Mouse (Mus musculus) olfactory bulb, adult 2 months (tissue): ENCODE results near the gene Nptx2. TPM values are rescaled to one million over a fixed set of nuclear protein-coding genes. Genes with fewer than 3 reads are reported as not detected.

Experiments used
- H3K27ac ChIP-seq: fragments of 200-500 bp; 2 replicates; pipeline ENCODE4 v1.5.1; 2012; ENCODE audit warnings: low read depth, low read length; ENCODE audit not compliant: insufficient read depth
- H3K4me1 ChIP-seq: fragments of 200-500 bp; 2 replicates; pipeline ENCODE4 v1.6.1; 2012; ENCODE audit warnings: low read length; ENCODE audit not compliant: control insufficient read depth, insufficient read depth
- H3K4me3 ChIP-seq: fragments of 200-500 bp; 2 replicates; pipeline ENCODE4 v1.5.1; 2012; ENCODE audit warnings: mild to moderate bottlenecking, low read depth, low read length, moderate library complexity; ENCODE audit not compliant: insufficient read depth
- CTCF ChIP-seq: fragments of 200-500 bp; IDR thresholded peaks from 2 replicates; pipeline ENCODE4 v1.5.1; 2012; ENCODE audit warnings: low read depth, mild to moderate bottlenecking, low read length, moderate library complexity; ENCODE audit not compliant: insufficient read depth
- POLR2A ChIP-seq: fragments of 200-500 bp; IDR thresholded peaks from 2 replicates; pipeline ENCODE4 v1.6.1; 2012; ENCODE audit warnings: mild to moderate bottlenecking, low read depth, low read length, moderate library complexity; ENCODE audit not compliant: insufficient read depth
- WGBS: fragments of 180-500 bp; shearing (Covaris S2); methylation state at CpG from one replicate; pipeline ENCODE4 v1.1.7; 2018; 5-methylcytosine and 5-hydroxymethylcytosine counted together
- polyA plus RNA-seq: library from polyadenylated mRNA; stranded (reverse); fragments of >200 nt; gene quantifications from 2 replicates; pipeline ENCODE4 v1.2.4, GENCODE M21; 2012; ENCODE audit warnings: low replicate concordance; ENCODE audit not compliant: missing spikeins, insufficient read depth, insufficient read length

Nptx2 gene
- polyA plus RNA-seq, 1 experiment = not detected

- whole genome bisulfite sequencing = 19% methylated on average over 10 of the region's 10 CpGs
- no peak overlapping the region for H3K27ac ChIP-seq
Measured at GRCm38 (mm10) chr5:144556710-144557109, 11.0 kb downstream of the Nptx2 start.

GRCm38 (mm10) chr5:144557363-144557762, 11.7 kb downstream of the Nptx2 start:
- no peak for TF ChIP-seq CTCF
- no peak for TF ChIP-seq POLR2A
- no peak overlapping the region for H3K27ac ChIP-seq
- H3K4me1 ChIP-seq = peaks cover 17% of the 10 kb centered on the region
- H3K4me3 ChIP-seq = no peak overlapping the region
- WGBS = 52% methylated on average over 8 of the region's 8 CpGs

More at GRCm38 (mm10) chr5:144556710-144557109, 11.0 kb downstream of the Nptx2 start:
- no peak for TF ChIP-seq POLR2A
- TF ChIP-seq CTCF = no peak
- peaks cover 17% of the 10 kb centered on the region for H3K4me1 ChIP-seq
- H3K4me3 ChIP-seq = no peak overlapping the region

GRCm38 (mm10) chr5:144558481-144558880, 12.8 kb downstream of the Nptx2 start:
- Histone ChIP-seq H3K27ac (no peak overlapping the region), H3K4me3 (no peak overlapping the region), H3K4me1 (peaks cover 15% of the 10 kb centered on the region)
- TF ChIP-seq CTCF (no peak), POLR2A (no peak)

GRCm38 (mm10) chr5:144565739-144566138, 20.0 kb downstream of the Nptx2 start:
- TF ChIP-seq CTCF = no peak
- no peak for TF ChIP-seq POLR2A
- Histone ChIP-seq H3K4me3 (no peak overlapping the region), H3K27ac (no peak overlapping the region), H3K4me1 (peaks cover 4% of the 10 kb centered on the region; the same call in 1 of the 2 replicates)
- WGBS = 36% methylated on average over 4 of the region's 4 CpGs

GRCm38 (mm10) chr5:144585100-144585499, 39.4 kb downstream of the Nptx2 start:
- H3K4me1 ChIP-seq = no peaks in the 10 kb centered on the region
- no peak for TF ChIP-seq CTCF
- TF ChIP-seq POLR2A = no peak
- no peak overlapping the region for H3K27ac ChIP-seq
- no peak overlapping the region for H3K4me3 ChIP-seq
- 86% methylated on average over 5 of the region's 5 CpGs for WGBS

- no peak for TF ChIP-seq POLR2A
- no peak overlapping the region for H3K4me3 ChIP-seq
- 38% methylated on average over 12 of the region's 12 CpGs for WGBS
- no peak overlapping the region for H3K27ac ChIP-seq
- H3K4me1 ChIP-seq = no peaks in the 10 kb centered on the region
Measured at GRCm38 (mm10) chr5:144591248-144591880, 45.7 kb downstream of the Nptx2 start.

- no peak overlapping the region for H3K27ac ChIP-seq
- H3K4me1 ChIP-seq = no peaks in the 10 kb centered on the region
- WGBS = 77% methylated on average over 9 of the region's 9 CpGs
- TF ChIP-seq CTCF = no peak
- no peak for TF ChIP-seq POLR2A
- H3K4me3 ChIP-seq = no peak overlapping the region
Measured at GRCm38 (mm10) chr5:144594796-144595195, 49.1 kb downstream of the Nptx2 start.

Other genes starting within 250 kb of the Nptx2 start
- gene Baiap2l1, start 187.8 kb upstream of the Nptx2 start, polyA plus RNA-seq = not detected in 2 replicates
- not detected in 2 replicates for gene Tmem130, start 215.9 kb downstream of the Nptx2 start, polyA plus RNA-seq
- gene Trrap, start 221.8 kb downstream of the Nptx2 start, polyA plus RNA-seq = 93.7 TPM in 1 of 2 replicates, not detected in the other